Mouse (Mus musculus) CH12.LX (cell line): ENCODE results near the gene Teddm2. TPM values are rescaled to one million over a fixed set of nuclear protein-coding genes. Genes with fewer than 3 reads are reported as not detected.

Source experiments
- DNase-seq: peaks from one replicate; pipeline ENCODE4 v3.0.0-alpha.2; 2013; ENCODE audit errors: extremely low read depth
- H3K27ac ChIP-seq: 2 replicates; pipeline ENCODE4 v1.5.1; 2012; ENCODE audit warnings: low read depth, mild to moderate bottlenecking, control low read depth, moderate library complexity; ENCODE audit not compliant: insufficient read depth
- H3K27me3 ChIP-seq: replicated peaks from 2 replicates; pipeline ENCODE3; 2012; ENCODE audit warnings: inconsistent platforms
- H3K36me3 ChIP-seq, 2 experiments: replicated peaks in 1 of 2; 2 replicates each; pipeline versions ENCODE3 to v1.6.1; 2012; ENCODE audit warnings: inconsistent platforms in 1 of 2, low read length in 1 of 2, mild to moderate bottlenecking in 1 of 2, mixed read lengths in 1 of 2, moderate library complexity in 1 of 2; ENCODE audit not compliant: control insufficient read depth in 1 of 2, insufficient read depth in 1 of 2
- H3K4me1 ChIP-seq, 2 experiments: 2 replicates each; pipeline ENCODE4 v1.6.1; 2012; ENCODE audit warnings: inconsistent platforms in 1 of 2, moderate library complexity in 1 of 2; ENCODE audit not compliant: insufficient read depth in 2 of 2, control insufficient read depth in 1 of 2
- H3K4me2 ChIP-seq: 2 replicates; pipeline ENCODE4 v1.6.1; 2012; ENCODE audit warnings: low read depth, mild to moderate bottlenecking, control low read depth; ENCODE audit not compliant: poor library complexity, insufficient read depth, severe bottlenecking
- H3K4me3 ChIP-seq, 3 experiments: fragments of 150-350 bp in 1 of 3; sonication (generic) in 1 of 3; replicated peaks in 1 of 3; 2 replicates each; pipeline versions ENCODE3 to v1.5.1; 2011 to 2012; ENCODE audit warnings: low read depth in 2 of 3, low read length in 2 of 3, mild to moderate bottlenecking in 2 of 3, moderate library complexity in 2 of 3, control low read depth in 1 of 3, improper control_type of control experiment in 1 of 3, inconsistent platforms in 1 of 3, mixed read lengths in 1 of 3; ENCODE audit not compliant: poor library complexity in 1 of 3
- H3K79me2 ChIP-seq: replicated peaks from 2 replicates; pipeline ENCODE4 v1.6.1; 2012; ENCODE audit warnings: mild to moderate bottlenecking, moderate library complexity; ENCODE audit not compliant: control insufficient read depth, poor library complexity, insufficient read depth, severe bottlenecking; ENCODE audit errors: extremely low read depth
- H3K9ac ChIP-seq: 2 replicates; pipeline ENCODE4 v1.6.1; 2012; ENCODE audit warnings: low read depth, mild to moderate bottlenecking, control low read depth, moderate library complexity; ENCODE audit not compliant: insufficient read depth
- H3K9me3 ChIP-seq: replicated peaks from 2 replicates; pipeline ENCODE3; 2012; ENCODE audit warnings: low read length, inconsistent platforms, mixed read lengths
- BHLHE40 ChIP-seq: IDR thresholded peaks from 2 replicates; pipeline ENCODE4 v1.6.1; 2011; ENCODE audit warnings: mild to moderate bottlenecking, low read depth, low read length, improper control_type of control experiment
- CHD2 ChIP-seq: IDR thresholded peaks from 2 replicates; pipeline ENCODE4 v1.6.1; 2011; ENCODE audit warnings: low read length, improper control_type of control experiment
- CTCF ChIP-seq, 2 experiments: IDR thresholded peaks in 1 of 2; conservative IDR thresholded peaks in 1 of 2; 2 replicates each; pipeline ENCODE4 v1.5.1; 2011 to 2012; ENCODE audit warnings: low read depth in 2 of 2, low read length in 2 of 2, improper control_type of control experiment in 1 of 2, inconsistent platforms in 1 of 2, mild to moderate bottlenecking in 1 of 2, moderate library complexity in 1 of 2
- E2F4 ChIP-seq: IDR thresholded peaks from 2 replicates; pipeline ENCODE4 v1.6.1; 2011; ENCODE audit warnings: low read depth, low read length, improper control_type of control experiment; ENCODE audit not compliant: insufficient replicate concordance
- ELF1 ChIP-seq: IDR thresholded peaks from 2 replicates; pipeline ENCODE4 v1.6.1; 2014; ENCODE audit warnings: low read depth, mild to moderate bottlenecking, inconsistent platforms, low read length, improper control_type of control experiment
- EP300 ChIP-seq: IDR thresholded peaks from 2 replicates; pipeline ENCODE4 v1.6.1; 2011; ENCODE audit warnings: low read length, improper control_type of control experiment
- ETS1 ChIP-seq: conservative IDR thresholded peaks from 2 replicates; pipeline ENCODE4 v1.6.1; 2012; ENCODE audit warnings: low read depth, mild to moderate bottlenecking, inconsistent platforms, low read length, improper control_type of control experiment, moderate library complexity
- HCFC1 ChIP-seq: IDR thresholded peaks from 2 replicates; pipeline ENCODE4 v1.6.1; 2012; ENCODE audit warnings: low read depth, mild to moderate bottlenecking, inconsistent platforms, low read length, improper control_type of control experiment
- IRF4 ChIP-seq: IDR thresholded peaks from 2 replicates; pipeline ENCODE4 v1.6.1; 2014; ENCODE audit warnings: low read depth, mild to moderate bottlenecking, inconsistent platforms, low read length, improper control_type of control experiment
- JUND ChIP-seq: conservative IDR thresholded peaks from 2 replicates; pipeline ENCODE4 v1.6.1; 2011; ENCODE audit warnings: low read depth, low read length, improper control_type of control experiment
- KAT2A ChIP-seq: IDR thresholded peaks from 2 replicates; pipeline ENCODE4 v1.6.1; 2012; ENCODE audit warnings: low read length, improper control_type of control experiment, inconsistent platforms; ENCODE audit not compliant: insufficient replicate concordance
- MAZ ChIP-seq: IDR thresholded peaks from 2 replicates; pipeline ENCODE4 v1.6.1; 2012; ENCODE audit warnings: low read depth, mild to moderate bottlenecking, inconsistent platforms, low read length, improper control_type of control experiment, moderate library complexity
- MXI1 ChIP-seq: IDR thresholded peaks from 2 replicates; pipeline ENCODE4 v1.6.1; 2011; ENCODE audit warnings: mild to moderate bottlenecking, low read depth, low read length, improper control_type of control experiment
- POLR2AphosphoS2 ChIP-seq: IDR thresholded peaks from 2 replicates; pipeline ENCODE4 v1.6.1; 2011; ENCODE audit warnings: low read depth, low read length, improper control_type of control experiment
- RAD21 ChIP-seq: IDR thresholded peaks from 2 replicates; pipeline ENCODE4 v1.6.1; 2011; ENCODE audit warnings: low read depth, mild to moderate bottlenecking, low read length, improper control_type of control experiment, moderate library complexity
- RCOR1 ChIP-seq: conservative IDR thresholded peaks from 2 replicates; pipeline ENCODE4 v1.6.1; 2012; ENCODE audit warnings: low read depth, mild to moderate bottlenecking, inconsistent platforms, low read length, improper control_type of control experiment
- SIN3A ChIP-seq: IDR thresholded peaks from 2 replicates; pipeline ENCODE4 v1.6.1; 2012; ENCODE audit warnings: low read length, improper control_type of control experiment, inconsistent platforms
- SMC3 ChIP-seq: IDR thresholded peaks from 2 replicates; pipeline ENCODE4 v1.6.1; 2011; ENCODE audit warnings: low read depth, low read length, improper control_type of control experiment
- TBP ChIP-seq: conservative IDR thresholded peaks from 2 replicates; pipeline ENCODE4 v1.6.1; 2011; ENCODE audit warnings: low read depth, low read length, improper control_type of control experiment
- USF1 ChIP-seq: IDR thresholded peaks from 2 replicates; pipeline ENCODE4 v1.6.1; 2014; ENCODE audit warnings: low read depth, mild to moderate bottlenecking, inconsistent platforms, low read length, improper control_type of control experiment
- ZKSCAN1 ChIP-seq: IDR thresholded peaks from 2 replicates; pipeline ENCODE4 v1.6.1; 2012; ENCODE audit warnings: low read depth, inconsistent platforms, low read length, improper control_type of control experiment, borderline replicate concordance
- ZMIZ1 ChIP-seq: IDR thresholded peaks from 2 replicates; pipeline ENCODE4 v1.6.1; 2012; ENCODE audit warnings: low read depth, mild to moderate bottlenecking, inconsistent platforms, low read length, improper control_type of control experiment
- dilution Hi-C: fragments of 300-500 bp; cut with MboI; formaldehyde crosslinking; loops from 2 replicates; pipeline ENCODE4 v1.14.3; 2020; ENCODE audit warnings: low sequenced_read_pairs; ENCODE audit not compliant: extremely low pct_unique_long_range_greater_than_20kb, extremely low pct_ligation_motif_present
- in situ Hi-C: fragments of 300-500 bp; cut with MboI; formaldehyde crosslinking; loops from 3 replicates; pipeline ENCODE4 v1.14.3; 2019; ENCODE audit warnings: low sequenced_read_pairs, low pct_ligation_motif_present, low pct_unique_long_range_greater_than_20kb, mixed read lengths
- polyA plus RNA-seq: library from polyadenylated mRNA; unstranded; fragments of >175 nt; gene quantifications from 2 replicates; pipeline ENCODE4 v1.2.1, GENCODE M21; 2012; ENCODE audit warnings: low read depth; ENCODE audit not compliant: insufficient read length
- total RNA-seq, 2 experiments: library from RNA; depleted of rRNA; stranded (reverse); fragments of 300-350 nt in 1 of 2; fragments of >200 nt in 1 of 2; gene quantifications; 2 replicates each; pipeline ENCODE4 v1.2.3; 2012 to 2014

Gene Teddm2
- total and polyA plus RNA-seq, 3 experiments: 0.04 TPM; not detected in 2

DNA sequence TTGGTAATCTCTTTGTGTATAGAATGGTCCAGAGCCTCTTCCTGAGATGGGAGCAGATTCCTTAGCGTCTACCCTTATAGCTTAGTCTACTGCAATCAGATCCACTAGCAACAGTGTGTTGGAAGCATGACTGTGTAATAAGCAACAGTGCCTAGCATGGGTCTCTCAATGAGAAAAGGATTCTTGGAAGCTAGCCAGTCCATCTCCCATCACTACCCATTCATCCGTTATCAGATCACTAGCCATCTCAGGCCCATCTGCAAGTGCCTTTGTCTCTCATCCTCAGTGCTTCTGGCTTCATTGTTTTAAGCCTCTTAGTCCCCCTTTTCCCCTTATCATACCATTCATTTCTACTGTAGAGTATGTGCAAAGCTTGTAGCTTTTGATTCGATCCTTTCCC lies 79.8 kb downstream of the Teddm2 start:
- in situ Hi-C loops: no loop called here
- no peak for DNase-seq
- H3K4me3 ChIP-seq: no peak overlapping the region
- TF ChIP-seq TBP (no peak), E2F4 (no peak), SIN3A (no peak), KAT2A (no peak), BHLHE40 (no peak), ZKSCAN1 (no peak)
- peaks cover 10% of the 10 kb centered on the region for H3K9me3 ChIP-seq
- dilution Hi-C loops: no loop called here
- H3K9ac ChIP-seq: no peak overlapping the region
- no peaks in the 10 kb centered on the region for H3K79me2 ChIP-seq
- no peaks in the 10 kb centered on the region for H3K36me3 ChIP-seq
- no peak overlapping the region for H3K4me2 ChIP-seq
- no peaks in the 10 kb centered on the region; a peak in 1 of 4 replicates for H3K4me1 ChIP-seq
- no peak overlapping the region for H3K27ac ChIP-seq
- H3K27me3 ChIP-seq: peaks cover 13% of the 10 kb centered on the region

DNA sequence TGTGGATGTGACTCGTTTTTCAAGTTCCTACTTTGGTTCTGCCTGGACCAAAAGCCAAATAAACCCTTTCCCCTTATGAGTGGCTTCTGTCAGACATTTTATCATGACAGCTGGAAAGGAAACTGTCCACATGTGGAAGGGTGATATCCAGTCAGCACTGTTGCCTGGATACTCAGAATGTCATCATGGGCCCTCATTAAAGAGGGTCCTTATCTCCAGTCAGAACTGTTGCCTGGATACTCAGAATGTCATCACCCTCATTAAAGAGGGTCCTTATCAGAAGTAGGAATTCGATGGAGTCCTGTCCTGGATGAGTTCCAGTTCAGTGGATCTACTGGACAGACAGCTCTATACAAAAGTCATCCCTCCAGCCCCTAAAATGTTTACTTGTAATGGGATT lies 85.8 kb downstream of the Teddm2 start:
- Histone ChIP-seq H3K4me2 (no peak overlapping the region), H3K9ac (no peak overlapping the region), H3K27ac (no peak overlapping the region), H3K27me3 (peaks cover 8% of the 10 kb centered on the region), H3K4me1 (no peaks in the 10 kb centered on the region; a peak in 1 of 4 replicates), H3K79me2 (no peaks in the 10 kb centered on the region), H3K4me3 (no peak overlapping the region), H3K9me3 (peaks cover 4% of the 10 kb centered on the region), H3K36me3 (no peaks in the 10 kb centered on the region)
- TF ChIP-seq MAZ: no peak
- no peak for TF ChIP-seq POLR2AphosphoS2
- TF ChIP-seq USF1: no peak
- DNase-seq: no peak
- in situ Hi-C loops (no loop called here), dilution Hi-C loops (no loop called here)

DNA sequence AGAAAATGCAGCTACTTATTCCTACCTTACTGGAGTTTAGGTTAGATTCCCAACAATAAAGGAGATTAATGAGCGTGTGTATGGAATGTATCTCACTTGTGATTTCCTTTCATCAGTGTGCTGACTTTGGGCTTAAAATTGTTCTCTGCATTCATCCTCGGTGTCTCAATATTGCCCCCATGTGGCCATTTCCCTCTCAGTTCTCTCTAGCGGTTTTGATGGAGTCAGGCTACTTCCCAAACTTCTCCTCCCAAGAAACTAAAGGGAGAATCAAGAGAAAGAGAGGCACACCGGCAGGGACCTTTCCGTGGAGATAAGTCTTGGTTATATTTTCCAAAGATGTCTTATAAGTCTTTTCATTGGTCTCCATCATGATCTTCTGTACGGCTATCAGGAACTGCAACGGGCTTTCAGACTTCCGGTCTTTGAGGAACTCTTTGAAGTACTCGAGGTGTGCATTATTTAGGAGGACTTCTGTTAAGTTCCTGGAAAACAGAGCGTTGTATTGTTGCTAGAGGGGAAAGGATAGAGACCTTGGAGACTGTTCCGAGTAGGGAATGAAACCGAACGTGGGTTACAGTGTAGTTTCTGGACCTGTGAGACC lies 92.5 kb downstream of the Teddm2 start:
- dilution Hi-C loops: no loop called here
- Histone ChIP-seq H3K4me1 (peaks cover 11 to 29% of the 10 kb centered on the region in 2 experiments), H3K27me3 (no peaks in the 10 kb centered on the region), H3K79me2 (no peaks in the 10 kb centered on the region), H3K4me3 (peak overlapping the region; percentile 18 to 46 (median 42)), H3K27ac (no peak overlapping the region), H3K36me3 (no peaks in the 10 kb centered on the region)
- peak; percentile 68 for DNase-seq
- TF ChIP-seq CTCF (conservative IDR thresholded peaks at IDR 0.05 in 1 of 2, IDR thresholded peaks at IDR 0.05 in 1 of 2; ENCODE audit: low read depth in 2 of 2, low read length in 2 of 2): peak; percentile 65 to 91
- peak; percentile 10; the same call in 1 of the 2 replicates for TF ChIP-seq IRF4
- no peak for TF ChIP-seq MXI1
- TF ChIP-seq JUND: 0 out of 2 replicates have a peak, but pooled peaks have one; percentile 7
- TF ChIP-seq MAZ: no peak
- 0 out of 2 replicates have a peak, but pooled peaks have one; percentile 40 for TF ChIP-seq HCFC1
- peak; percentile 76 for TF ChIP-seq ELF1
- TF ChIP-seq ZKSCAN1: no peak
- no peak for TF ChIP-seq CHD2
- no peak for TF ChIP-seq TBP
- TF ChIP-seq EP300: no peak
- peak; percentile 90 for TF ChIP-seq RAD21
- TF ChIP-seq ZMIZ1: no peak
- no peak for TF ChIP-seq RCOR1
- 0 out of 2 replicates have a peak, but pooled peaks have one; percentile 19 for TF ChIP-seq BHLHE40
- 0 out of 2 replicates have a peak, but pooled peaks have one; percentile 11 for TF ChIP-seq ETS1
- no peak for TF ChIP-seq USF1
- peak; percentile 75 for TF ChIP-seq SMC3
- TF ChIP-seq, all 38 proteins: peak for 9
- Histone ChIP-seq H3K9ac (peak overlapping the region; percentile 66), H3K4me2 (peak overlapping the region; percentile 97), H3K9me3 (no peaks in the 10 kb centered on the region)
- in situ Hi-C loops: loop anchor here (5.0 kb wide), 1 partner anchor 250 kb away; no protein-coding TSS in a partner anchor
